Mouse (Mus musculus) R1 (cell line): ENCODE measurements around the gene Sdhaf1.

Experiments
- DNase-seq: peaks from one replicate; pipeline ENCODE4 v3.0.0-alpha.2; 2018; ENCODE audit warnings: low read depth, low spot score

The Sdhaf1 gene

GRCm38 (mm10) chr7:30294296-30294695, 29.4 kb downstream of the Sdhaf1 start:
- DNase-seq, result no peak

GRCm38 (mm10) chr7:30293795-30294194, 29.9 kb downstream of the Sdhaf1 start:
- DNase-seq, result no peak

GRCm38 (mm10) chr7:30291215-30292131, 32.2 kb downstream of the Sdhaf1 start, which contains the start of gene Clip3:
Gene Clip3, plus strand, starts transcription at chr7:30291728.
- DNase-seq, result peak; percentile 76

- no peak for DNase-seq
These were observed 33.8 kb downstream of the Sdhaf1 start for GRCm38 (mm10) chr7:30289714-30290399.

GRCm38 (mm10) chr7:30289071-30289713, 34.5 kb downstream of the Sdhaf1 start:
- DNase-seq, result no peak

- no peak for DNase-seq
These were observed 35.6 kb downstream of the Sdhaf1 start for GRCm38 (mm10) chr7:30288046-30288445.

- DNase-seq, result peak; percentile 72
These were observed 36.8 kb downstream of the Sdhaf1 start for GRCm38 (mm10) chr7:30286701-30287410.

GRCm38 (mm10) chr7:30282740-30283139, 41.0 kb downstream of the Sdhaf1 start:
- no peak for DNase-seq

- no peak for DNase-seq
These were observed 42.2 kb downstream of the Sdhaf1 start for GRCm38 (mm10) chr7:30281522-30281921.

- DNase-seq, result peak; percentile 95
These were observed 43.0 kb downstream of the Sdhaf1 start for GRCm38 (mm10) chr7:30280670-30281138.

GRCm38 (mm10) chr7:30279951-30280669, 43.6 kb downstream of the Sdhaf1 start, which contains the start of the genes Thap8 and Wdr62:
Gene Thap8, plus strand, starts transcription at chr7:30280094.
Gene Wdr62, minus strand, starts transcription at chr7:30280419.
- peak; percentile 97 for DNase-seq

- peak; percentile 87 for DNase-seq
These were observed 44.2 kb downstream of the Sdhaf1 start for GRCm38 (mm10) chr7:30279536-30279935.

- no peak for DNase-seq
These were observed 44.8 kb downstream of the Sdhaf1 start for GRCm38 (mm10) chr7:30278911-30279310.

- no peak for DNase-seq
These were observed 49.3 kb downstream of the Sdhaf1 start for GRCm38 (mm10) chr7:30274383-30274782.
